Mouse (Mus musculus): ENCODE measurements around the gene Atf1. TPM values are rescaled to one million over a fixed set of nuclear protein-coding genes. Genes with fewer than 3 reads are reported as not detected.
"Not testable (repeated sequence)": the region's sequence is repeated elsewhere in the genome, so short reads cannot be mapped to it uniquely, and the experiment has no call there.

The Atf1 gene
- polyA plus RNA-seq, 1 experiment from 2014 or later, result 34.3 TPM

DNA sequence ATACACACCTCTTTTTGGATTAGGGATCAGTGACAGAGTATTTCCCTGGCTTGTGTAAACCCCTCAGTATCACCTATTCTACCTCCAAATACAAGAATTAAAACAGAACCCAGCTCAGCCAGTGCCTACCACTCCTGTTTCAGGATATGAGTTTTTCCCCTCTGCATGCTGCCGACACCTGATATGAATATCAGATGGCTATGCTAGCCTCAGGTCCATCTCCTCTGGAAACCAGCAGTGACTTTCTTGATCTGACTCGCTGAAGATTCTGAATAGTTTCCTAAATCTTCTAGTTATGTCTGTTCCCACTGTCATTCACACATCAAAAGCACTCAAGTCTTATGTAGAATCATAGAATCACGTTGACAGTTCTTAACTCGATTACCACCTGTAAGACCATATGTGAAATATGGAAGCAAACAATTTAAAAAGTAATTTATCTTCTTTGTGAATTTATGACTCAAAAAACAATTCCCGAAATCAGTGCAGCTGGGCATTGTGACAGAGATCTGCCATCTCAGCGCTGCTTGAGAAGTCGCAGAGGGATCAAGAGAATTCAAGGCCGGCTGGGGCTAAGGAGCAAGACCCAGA lies 75.9 kb downstream of the Atf1 start:
- ATAC-seq (ENCODE audit: low FRiP score), result no peak
- H3K27ac ChIP-seq, result peak overlapping the region; percentile 86
- no peaks in the 10 kb centered on the region for H3K36me3 ChIP-seq (replicated peaks)
- peak overlapping the region; percentile 47 for H3K4me3 ChIP-seq (replicated peaks)
- H3K27me3 ChIP-seq, result no peaks in the 10 kb centered on the region
- 54% methylated on average over 8 of the region's 8 CpGs for WGBS
- peaks cover 15% of the 10 kb centered on the region; the same call in 1 of the 2 replicates for H3K4me1 ChIP-seq
- no peak overlapping the region for H3K9ac ChIP-seq
- no peaks in the 10 kb centered on the region for H3K9me3 ChIP-seq
- peak overlapping the region; percentile 69 for H3K4me2 ChIP-seq

DNA sequence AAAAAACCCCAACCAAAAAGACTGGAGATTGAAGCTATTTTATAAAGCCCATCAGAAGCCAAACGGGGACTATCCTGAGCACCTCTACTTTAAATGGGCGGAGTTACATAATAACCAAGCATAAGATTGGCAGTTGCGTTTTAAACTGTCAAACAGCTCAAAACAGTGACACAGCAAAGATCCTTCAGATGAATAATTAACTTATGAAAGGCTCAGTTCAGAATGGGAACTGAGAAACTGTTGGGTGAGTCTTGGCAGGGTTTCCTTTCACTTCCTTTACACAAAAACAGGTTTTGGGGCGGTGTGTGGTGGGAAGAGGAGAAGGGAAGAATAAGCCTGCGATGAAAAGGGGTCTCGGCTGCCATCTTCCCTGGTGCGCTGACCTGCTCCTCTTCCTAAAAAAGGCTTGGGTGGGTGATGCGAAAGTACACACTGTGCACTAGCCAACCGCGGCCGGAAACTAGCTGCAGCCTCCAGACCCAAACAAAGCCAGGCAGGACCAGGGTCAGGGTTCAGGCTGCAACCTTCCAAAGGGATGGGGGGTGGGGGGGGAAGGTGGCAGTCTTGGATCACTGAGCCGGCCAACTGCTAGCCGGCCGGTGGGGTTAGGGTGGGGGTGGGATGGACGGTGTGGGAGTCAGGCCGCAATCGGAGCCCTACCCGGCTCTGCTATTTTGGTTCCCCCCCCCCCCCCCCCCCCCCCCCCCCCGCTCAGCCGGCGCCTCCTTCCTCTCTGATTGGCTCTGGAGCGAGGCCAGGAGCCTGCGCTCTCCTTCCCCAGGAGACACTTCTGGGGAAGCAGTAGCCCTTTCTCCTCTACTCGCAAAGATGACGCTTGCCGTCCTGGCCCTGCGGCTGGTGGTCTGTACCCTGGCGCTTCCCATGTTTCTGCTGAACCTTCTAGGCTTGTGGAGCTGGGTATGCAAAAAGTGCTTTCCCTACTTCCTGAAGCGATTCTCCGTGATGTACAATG lies 76.7 kb downstream of the Atf1 start, which contains the start of gene Mettl7a1:
Gene Mettl7a1, plus strand, starts transcription at position 122 of the 973 bp plus-strand sequence.
- Histone ChIP-seq H3K27ac (peak within 1 kb of the TSS; percentile 86), H3K36me3 (replicated peaks) (no peaks in the 10 kb centered on the region), H3K9me3 (no peaks in the 10 kb centered on the region), H3K4me2 (peak within 1 kb of the TSS; percentile 69), H3K4me1 (peaks cover 15% of the 10 kb centered on the region; the same call in 1 of the 2 replicates), H3K27me3 (no peaks in the 10 kb centered on the region), H3K4me3 (replicated peaks) (peak within 1 kb of the TSS; percentile 47), H3K9ac (peak within 1 kb of the TSS; percentile 68)
- 2% methylated on average over 25 of the region's 30 CpGs for WGBS
- ATAC-seq (ENCODE audit: low FRiP score), result peak; percentile 90

DNA sequence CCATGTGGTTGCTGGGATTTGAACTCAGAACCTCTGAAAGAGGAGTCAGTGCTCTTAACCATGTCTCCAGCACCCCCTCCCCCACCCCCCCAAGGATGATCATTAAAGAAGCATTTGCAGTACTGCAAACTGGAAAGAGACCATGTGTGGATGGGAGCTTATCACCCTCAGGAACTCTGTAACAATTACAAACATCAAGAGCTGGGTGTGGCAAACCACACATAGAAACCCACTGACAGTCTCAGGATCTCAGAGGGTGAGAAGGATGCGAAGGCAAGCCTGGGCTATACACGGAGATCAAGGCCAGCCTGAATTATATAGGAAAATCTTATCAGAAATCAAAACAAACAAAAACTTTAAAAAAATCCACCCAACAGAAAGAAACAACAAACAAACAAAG lies 78.6 kb downstream of the Atf1 start:
- WGBS, result 89% methylated on average over 2 of the region's 2 CpGs
- Histone ChIP-seq H3K9me3 (no peaks in the 10 kb centered on the region), H3K4me1 (peaks cover 15% of the 10 kb centered on the region; the same call in 1 of the 2 replicates), H3K9ac (no peak overlapping the region), H3K36me3 (replicated peaks) (no peaks in the 10 kb centered on the region), H3K4me3 (replicated peaks) (no peak overlapping the region), H3K4me2 (no peak overlapping the region), H3K27me3 (no peaks in the 10 kb centered on the region), H3K27ac (no peak overlapping the region)
- ATAC-seq (ENCODE audit: low FRiP score), result no peak

DNA sequence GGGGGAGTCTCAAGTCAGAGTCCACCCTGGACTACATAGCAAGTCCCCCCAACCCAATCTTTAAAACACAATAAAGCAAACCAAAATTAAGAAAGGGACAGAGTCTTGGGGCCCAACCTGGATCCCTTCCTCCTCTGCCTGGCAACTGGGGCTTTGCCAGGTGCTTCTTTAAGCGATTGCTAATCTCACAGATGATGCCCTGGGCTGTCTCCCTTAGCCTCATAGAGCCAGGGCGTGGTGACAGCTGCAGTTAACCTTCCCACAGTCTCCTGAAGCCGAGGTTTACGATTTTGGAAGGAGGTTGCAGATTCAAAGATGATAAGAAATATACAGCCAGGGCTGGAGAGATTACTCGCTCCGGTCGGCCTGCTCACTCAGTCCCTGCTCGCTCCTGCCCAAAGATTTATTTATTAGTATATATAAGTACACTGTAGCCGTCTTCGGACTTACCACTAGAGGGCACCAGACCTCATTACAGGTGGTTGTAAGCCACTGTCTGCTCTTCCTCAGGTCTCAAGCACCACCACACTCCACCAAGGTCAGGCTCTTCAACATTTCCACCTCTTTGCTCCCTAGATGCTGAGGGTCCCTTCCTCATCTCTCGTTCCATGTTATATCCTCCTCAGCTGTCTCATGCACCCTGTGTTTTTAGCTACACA lies 79.9 kb downstream of the Atf1 start:
- ATAC-seq (ENCODE audit: low FRiP score); H3K4me2 ChIP-seq; H3K9me3 ChIP-seq; H3K27ac ChIP-seq; H3K4me3 ChIP-seq (replicated peaks); H3K36me3 ChIP-seq (replicated peaks); H3K9ac ChIP-seq; H3K27me3 ChIP-seq: not testable (repeated sequence)
- WGBS, result 48% methylated on average over 11 of the region's 11 CpGs
- peaks cover 15% of the 10 kb centered on the region; the same call in 1 of the 2 replicates for H3K4me1 ChIP-seq

Other genes starting within 250 kb of the Atf1 start
- 25.8 and 27.3 TPM in 2 replicates for gene Dip2b, start 189.2 kb upstream of the Atf1 start, polyA plus RNA-seq (2016; fragmentation: Nextera tagmentation; extraction: Ambion mirVana)
- not detected in 2 replicates for gene Tmprss12, start 53.0 kb downstream of the Atf1 start, polyA plus RNA-seq (2016; fragmentation: Nextera tagmentation; extraction: Ambion mirVana)
- gene Mettl7a1, start 76.3 kb downstream of the Atf1 start, polyA plus RNA-seq (2016; fragmentation: Nextera tagmentation; extraction: Ambion mirVana), result 3.8 and 4.4 TPM in 2 replicates
- not detected in 2 replicates for gene Mettl7a3, start 107.1 kb downstream of the Atf1 start, polyA plus RNA-seq (2016; fragmentation: Nextera tagmentation; extraction: Ambion mirVana)
- gene Methig1, start 125.3 kb downstream of the Atf1 start, polyA plus RNA-seq (2016; fragmentation: Nextera tagmentation; extraction: Ambion mirVana), result 0.18 TPM in 1 of 2 replicates, not detected in the other
- not detected in 2 replicates for gene Mettl7a2, start 125.4 kb downstream of the Atf1 start, polyA plus RNA-seq (2016; fragmentation: Nextera tagmentation; extraction: Ambion mirVana)
- gene Higd1c, start 136.7 kb downstream of the Atf1 start, polyA plus RNA-seq (2016; fragmentation: Nextera tagmentation; extraction: Ambion mirVana), result not detected in 2 replicates
- 0.08 and 0.17 TPM in 2 replicates for gene Gm5475, start 194.3 kb downstream of the Atf1 start, polyA plus RNA-seq (2016; fragmentation: Nextera tagmentation; extraction: Ambion mirVana)
- gene Slc11a2, start 197.3 kb downstream of the Atf1 start, polyA plus RNA-seq (2016; fragmentation: Nextera tagmentation; extraction: Ambion mirVana), result 25.6 and 26.0 TPM in 2 replicates
- 41.9 and 47.7 TPM in 2 replicates for gene Letmd1, start 241.2 kb downstream of the Atf1 start, polyA plus RNA-seq (2016; fragmentation: Nextera tagmentation; extraction: Ambion mirVana)